Mouse (Mus musculus): ENCODE measurements around the gene Capn7.

DNA sequence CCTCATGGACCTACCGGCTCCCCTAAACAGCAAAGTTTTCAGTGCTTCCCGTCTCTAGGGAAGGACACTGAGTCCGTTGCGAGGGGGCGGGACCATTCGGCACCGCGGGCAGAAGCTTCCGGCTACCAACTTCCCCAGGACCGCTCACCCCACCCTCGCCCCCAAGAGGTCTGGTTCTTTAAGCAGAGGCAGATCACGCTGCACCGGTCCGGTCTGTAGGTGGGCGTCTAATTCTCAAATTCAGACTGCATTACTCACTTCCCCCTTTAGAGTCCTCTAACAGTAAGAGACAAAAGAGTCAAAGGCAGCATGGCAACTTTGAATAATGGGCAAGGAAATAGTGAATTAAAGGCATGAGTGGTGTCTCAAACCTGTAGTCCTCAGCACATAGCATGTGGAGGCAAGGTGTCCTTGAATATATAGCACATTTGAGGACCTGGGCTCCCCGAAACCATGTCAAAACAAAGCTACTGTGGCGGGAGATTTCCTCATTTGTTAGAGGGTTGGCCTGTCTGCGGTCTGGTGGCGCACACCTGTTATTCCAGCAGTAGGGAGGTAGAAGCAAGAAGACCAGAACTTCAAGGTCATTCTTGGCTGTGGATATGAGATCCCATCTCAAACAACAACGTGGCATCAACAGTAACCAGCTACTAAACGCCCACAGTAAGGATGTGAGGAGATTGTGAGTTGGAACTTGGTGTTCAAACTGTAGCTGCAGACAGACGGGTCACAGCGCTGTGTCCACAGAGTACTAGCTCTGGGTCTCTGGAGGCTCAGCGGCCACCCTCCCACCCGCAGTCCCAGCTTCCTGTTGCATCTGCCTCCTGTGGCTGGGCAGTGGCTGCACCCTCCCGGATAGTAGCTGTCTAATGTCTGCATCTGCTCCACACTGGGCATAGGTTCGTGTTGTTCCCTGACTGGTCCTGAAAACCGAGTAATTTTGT is 12.3 kb upstream of the Capn7 start, which contains the start of gene Dnah1:
- TF ChIP-seq TCF12 (IDR thresholded peaks at IDR 0.05; ENCODE audit: insufficient read depth, poor library complexity, severe bottlenecking) (no peak), MAX (IDR thresholded peaks at IDR 0.05; ENCODE audit: low read depth) (no peak), POLR2A (IDR thresholded peaks at IDR 0.05; ENCODE audit: insufficient read length, low read depth) (no peak), E2F4 (IDR thresholded peaks at IDR 0.05; ENCODE audit: insufficient read depth) (no peak), CEBPB (IDR thresholded peaks at IDR 0.05; ENCODE audit: insufficient read depth, poor library complexity, severe bottlenecking) (no peak)
